Mouse (Mus musculus) cerebellum, adult 18-20 months (tissue): Measurements from ENCODE around the gene Tepp.

Experiments
- DNase-seq, 2 experiments: peaks; one replicate each; pipeline ENCODE4 v3.0.0; 2021

Gene Tepp

DNA sequence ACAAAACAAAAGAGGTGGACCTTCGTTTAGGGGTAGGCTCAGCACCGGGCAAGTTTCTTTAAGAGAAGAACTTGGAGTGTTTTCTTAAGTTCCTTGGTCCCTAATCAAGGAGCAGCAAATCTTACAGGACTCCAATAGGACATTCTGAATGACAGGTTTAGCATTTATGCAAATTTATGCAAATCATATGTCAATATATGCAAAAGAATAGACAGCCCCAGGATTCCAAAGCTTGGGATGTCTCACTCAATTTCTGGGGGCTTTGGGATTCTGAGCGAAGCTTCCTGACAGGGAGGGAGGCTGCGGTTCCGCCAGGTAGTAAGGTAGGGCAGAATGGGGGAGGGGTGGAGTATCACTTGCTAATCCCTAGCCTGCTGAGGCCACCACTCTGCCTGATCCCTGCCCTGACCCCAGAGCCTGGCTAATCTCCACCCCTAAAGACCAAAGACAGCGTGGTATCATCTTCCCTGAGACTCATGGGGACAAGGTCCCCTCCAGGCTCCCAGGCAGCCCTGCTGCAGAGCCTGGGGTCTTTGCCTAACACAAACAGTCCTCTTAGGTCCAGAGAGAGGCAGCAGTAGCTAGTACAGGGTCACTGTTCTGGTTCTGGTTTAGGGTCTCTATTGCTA is at the start of gene Tepp:
Tepp (plus strand) TSS at position 225 of the 629 bp plus-strand sequence.
- no peak for DNase-seq

DNA sequence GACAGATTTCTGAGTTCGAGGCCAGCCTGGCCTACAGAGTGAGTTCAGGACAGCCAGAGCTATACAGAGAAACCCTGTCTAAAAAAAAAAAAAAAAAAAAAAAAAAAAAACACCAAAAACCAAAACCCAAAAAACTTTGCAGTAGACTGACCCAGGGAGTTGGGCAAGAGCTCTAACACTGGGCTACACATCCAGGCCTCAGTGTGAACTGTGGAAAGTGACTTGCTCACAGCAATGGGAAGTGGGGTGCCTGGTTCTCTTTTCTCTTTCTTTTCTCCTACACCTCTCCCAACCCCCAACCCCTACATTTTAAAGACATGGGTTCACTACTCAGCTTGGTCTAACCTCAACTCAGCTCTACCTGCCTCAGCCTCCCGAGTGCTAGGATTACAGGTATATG is 48.2 kb upstream of the Tepp start:
- DNase-seq: no peak

DNA sequence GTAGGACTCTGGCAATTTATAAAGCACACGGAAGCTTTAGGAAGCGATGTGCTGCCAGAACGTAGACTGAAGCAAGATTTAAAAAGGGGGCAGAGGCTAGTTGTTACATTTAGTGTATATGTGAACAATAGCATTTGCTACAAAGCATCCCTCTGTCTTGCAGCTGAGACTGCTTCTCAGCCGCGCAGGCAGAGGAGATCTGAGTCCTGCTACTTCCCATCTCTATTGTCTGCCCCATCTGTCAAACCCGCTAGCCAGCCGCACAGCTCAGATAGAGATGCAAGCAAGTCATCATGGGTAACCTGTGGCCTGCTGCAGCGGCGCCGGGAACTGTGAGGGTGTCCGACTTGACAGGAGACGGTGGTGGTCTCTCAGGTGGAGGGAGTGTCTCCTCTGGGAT is 39.9 kb upstream of the Tepp start:
- no peak for DNase-seq

DNA sequence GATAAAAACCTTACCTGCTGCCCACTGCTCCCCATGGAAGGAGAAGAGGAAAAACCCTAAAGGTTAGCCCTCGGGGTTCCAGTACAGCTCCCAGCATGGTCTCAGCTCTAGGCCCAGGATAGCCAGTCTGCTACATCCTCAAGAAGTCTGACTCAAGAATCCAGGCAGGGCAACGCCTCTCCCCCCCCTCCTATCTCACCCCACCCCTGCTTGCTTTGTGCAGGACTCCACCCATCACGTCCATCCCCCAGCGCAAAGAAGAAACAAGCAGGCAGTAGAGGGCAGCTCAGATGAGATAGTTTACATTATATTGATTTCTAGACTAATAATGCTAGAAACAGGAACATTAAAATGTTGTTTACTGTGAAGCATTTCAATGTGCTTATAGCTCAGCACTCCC is 38.5 kb upstream of the Tepp start:
- no peak for DNase-seq

DNA sequence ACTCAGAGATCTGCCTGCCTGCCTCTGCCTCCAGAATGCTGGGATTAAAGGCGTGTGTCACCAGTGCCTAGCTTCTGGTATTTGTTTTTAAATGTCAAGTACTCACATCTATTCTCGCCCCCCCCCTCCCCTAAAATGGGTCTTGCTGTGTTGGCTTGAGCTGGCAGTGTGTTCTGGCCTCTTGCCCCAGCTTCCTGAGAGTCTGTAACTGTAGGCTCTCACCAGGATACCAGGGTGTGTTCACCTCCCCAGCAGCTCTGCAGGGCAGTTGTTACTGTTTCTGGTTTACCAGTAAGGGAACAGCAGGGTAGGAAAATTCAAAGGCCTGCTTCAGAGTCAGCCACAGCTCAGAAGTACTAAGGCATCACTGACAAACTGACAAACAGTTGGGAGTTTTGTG is 37.5 kb upstream of the Tepp start:
- DNase-seq: no peak

DNA sequence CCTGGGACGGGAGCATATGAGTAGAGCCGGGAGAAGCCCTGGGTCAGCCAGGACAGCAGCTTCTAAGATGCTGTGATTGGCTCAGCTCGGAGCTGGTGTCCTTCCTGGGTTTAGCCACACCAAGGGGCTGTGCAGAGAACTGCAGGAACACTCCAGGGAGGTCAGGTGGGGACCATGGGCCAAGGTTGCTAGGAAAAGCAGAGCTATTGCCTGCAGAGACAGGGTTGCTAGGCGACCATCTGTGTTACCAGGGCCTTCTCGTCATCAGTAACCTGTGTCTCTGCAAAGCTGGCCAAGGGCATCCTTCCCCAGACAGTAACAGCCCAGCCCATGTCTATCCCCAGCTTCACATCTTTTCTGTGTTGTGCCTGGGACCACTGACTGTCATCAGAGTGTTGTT is 28.9 kb upstream of the Tepp start:
- no peak for DNase-seq

DNA sequence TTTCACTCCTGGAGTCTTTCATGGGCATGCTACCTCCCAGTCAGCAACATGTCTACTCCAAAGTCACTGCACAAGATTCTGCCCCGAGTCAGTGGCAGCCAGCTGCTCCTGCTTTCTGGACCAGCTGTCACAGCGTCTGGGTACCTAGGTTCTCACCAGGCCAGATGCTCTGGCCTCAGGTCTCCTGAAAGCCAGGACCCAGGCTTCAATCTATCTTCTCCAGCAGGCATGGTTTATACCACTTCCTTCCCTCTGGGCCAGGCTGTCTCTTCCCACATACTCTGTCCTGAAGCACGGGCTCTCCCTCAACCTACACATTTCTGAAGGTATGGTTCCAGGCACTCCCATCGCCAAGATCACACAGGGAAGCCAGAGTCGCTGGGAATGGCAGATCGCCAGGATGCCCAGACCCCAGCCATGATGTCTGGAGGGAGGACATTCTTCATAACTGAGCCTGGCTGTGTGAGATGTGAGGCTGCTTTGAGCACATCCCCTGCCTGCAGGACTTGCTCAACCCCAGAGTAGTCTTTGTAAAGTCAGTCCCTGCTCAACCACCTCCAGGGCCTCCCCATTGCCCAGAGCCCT is 21.2 kb upstream of the Tepp start:
- DNase-seq: no peak

DNA sequence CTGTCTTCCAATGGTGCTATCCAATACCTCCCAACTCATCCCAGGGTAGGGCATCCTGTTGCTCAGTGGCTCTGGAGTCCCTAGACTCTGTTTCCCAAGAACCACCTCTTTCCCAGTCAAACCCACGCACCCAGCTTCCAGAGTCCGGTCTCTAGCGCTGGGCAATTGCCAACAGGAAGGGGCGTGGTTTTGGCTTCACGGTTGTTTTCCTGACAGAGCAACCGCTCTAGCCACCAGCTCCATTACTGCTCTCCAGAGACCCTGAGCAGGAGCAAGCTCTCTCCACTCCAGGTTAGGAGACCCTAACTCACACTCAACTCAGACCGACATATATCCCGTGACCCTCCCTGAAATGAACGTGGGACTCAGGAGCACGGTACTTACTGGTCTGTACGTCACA is 17.2 kb upstream of the Tepp start:
- DNase-seq: peak; percentile 8 to 21

DNA sequence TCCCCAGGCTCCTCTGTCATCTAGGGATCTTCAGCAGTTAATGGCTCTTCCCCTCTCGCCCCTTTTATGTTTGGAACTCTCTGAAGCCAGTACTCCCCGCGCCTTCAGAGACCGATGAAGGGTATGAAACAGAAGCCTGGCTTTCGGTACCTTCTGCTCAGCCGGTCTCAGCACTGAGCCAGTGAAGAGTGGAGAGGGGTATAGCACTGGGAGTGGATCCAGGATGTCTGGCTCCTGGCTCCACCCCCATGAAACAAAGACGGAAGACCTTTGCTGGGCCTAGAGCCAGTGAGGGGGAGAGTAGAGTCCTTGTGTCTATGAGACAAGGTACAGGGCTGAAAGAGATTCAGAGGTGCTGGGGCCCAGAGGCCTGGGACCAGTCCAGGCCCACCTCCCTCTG is 16.5 kb upstream of the Tepp start:
- DNase-seq: no peak

DNA sequence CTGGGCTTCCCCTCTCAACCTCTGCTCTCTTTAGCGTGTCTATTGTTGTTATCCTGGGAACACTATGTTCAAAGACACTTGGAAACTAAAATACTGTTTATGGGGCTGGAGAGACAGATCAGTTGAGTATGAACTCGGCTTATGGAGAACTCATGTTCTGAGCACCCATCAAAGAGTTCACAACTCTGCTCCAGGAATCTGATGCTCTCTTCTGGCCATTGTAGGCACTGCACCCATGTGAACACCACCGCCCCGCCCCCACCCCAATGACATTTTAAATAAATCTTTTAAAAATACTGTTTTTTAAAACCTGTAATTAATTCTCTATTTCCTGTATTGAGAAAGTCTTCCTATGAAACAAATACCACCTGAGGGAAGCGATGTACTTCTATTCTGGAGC is 8.0 kb upstream of the Tepp start:
- no peak for DNase-seq

DNA sequence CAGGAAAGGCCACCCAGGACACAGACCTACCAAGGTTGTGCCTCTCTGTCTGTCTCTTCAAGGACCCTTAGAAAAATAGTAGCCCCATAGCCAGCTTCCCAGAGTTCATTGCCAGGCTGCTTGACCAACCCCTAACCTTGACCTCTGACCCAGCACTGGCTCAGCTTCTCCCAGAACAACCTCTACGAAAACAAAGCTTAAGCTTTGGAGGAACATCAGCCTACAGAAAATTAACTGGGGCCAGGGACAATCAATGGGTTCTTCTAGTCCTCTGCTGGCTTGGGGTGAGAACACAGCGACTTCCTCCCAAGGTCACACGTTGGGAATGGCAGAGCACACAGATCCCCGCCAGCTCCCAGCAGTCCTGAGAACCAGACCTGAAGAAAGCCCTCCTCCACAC is 4.8 kb upstream of the Tepp start:
- no peak for DNase-seq

DNA sequence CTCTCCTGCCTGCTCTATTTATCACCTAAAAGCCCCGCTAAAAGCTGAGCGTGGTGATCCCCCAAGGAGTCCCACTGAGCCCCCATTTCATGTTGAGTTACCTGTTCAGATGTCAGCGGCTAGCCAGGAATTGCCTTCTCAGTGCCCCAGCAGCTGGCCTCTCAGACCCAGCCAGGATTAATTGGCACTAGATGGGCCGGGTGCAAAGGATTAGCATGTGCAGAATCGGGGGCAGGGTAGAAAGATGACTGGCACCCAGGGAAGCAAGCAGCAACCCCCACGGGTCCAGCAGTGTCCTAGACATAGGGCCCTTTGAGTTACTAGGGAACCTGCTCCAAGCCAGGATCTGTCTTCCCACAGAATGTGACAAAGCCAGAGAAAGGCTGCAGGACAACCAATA is 3.9 kb upstream of the Tepp start, which contains the start of gene Cngb1:
Cngb1 (minus strand) TSS at position 155 of the 400 bp plus-strand sequence.
- no peak for DNase-seq

DNA sequence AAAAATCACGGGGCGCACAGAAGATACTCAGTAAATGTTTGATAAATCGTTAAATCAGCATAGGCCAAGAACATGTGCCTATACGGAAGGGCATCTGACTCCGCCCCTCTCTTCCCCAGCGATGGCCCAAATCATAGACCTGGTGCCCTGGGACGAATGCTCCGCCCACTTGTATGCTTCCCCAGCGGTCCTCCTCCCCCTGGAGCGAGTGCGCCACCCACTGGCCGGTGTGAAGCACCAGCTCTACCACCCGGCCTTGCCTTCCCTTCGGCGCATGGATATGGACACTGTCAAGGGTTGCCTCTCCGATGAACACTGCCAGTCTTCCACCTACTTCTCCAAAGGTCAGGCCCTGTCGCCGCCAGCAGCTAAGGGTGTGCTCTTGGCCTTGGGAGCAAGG is 2.5 kb downstream of the Tepp start:
- DNase-seq: no peak

DNA sequence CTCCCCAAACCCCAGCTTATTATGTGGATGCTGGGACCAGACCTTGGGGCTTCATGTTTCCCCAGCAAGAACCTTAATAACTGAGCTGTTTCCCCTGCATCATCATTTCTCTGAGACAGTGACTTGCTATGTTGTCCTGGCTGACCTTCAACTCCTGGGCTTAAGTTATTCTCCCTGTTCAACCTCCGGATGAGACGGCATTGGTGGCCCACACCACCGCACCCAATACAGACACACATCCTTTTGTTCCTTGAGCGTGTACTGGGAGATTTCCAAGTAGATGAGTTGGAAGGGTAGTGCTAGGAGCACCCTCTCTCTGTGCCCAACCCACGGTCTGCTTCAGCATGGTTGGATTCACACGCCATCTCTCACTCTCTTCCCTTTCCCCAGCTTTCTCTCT is 3.5 kb downstream of the Tepp start:
- DNase-seq: no peak

DNA sequence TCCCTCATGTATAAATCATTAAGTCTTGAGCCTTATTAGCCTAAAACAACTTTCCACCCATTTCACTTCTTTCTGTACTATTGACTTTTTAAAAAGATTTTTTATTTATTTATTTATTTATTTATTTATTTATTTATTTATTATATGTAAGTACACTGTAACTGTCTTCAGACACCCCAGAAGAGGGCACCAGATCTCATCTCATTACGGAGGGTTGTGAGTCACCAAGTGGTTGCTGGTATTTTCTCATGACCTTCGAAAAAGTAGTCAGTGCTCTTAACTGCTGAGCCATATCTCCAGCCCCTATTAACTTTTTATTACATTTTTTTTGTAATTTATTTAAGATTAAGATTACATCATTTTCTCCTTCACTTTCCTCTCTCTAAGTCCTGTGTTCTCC is 4.3 kb downstream of the Tepp start:
- DNase-seq: no peak

DNA sequence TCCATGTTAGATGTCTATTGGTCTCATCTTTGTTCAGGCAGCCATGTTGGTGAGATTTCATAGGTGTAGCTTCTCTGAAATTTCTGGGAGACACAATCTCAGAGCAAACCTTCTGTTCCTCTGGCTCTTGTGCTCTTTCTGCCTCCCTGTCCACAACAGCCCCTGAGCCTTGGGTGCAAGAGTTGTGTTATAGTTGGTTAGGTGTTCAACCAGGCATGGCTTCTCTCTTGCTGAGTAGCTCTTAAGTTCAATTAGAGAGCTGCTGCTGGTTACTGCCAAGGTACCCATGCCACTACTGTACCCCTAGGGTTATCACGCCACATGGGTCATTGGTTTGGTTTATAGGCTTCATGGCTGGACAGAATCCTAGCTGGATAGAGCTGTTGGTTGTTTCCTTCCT is 5.0 kb downstream of the Tepp start:
- DNase-seq: no peak

DNA sequence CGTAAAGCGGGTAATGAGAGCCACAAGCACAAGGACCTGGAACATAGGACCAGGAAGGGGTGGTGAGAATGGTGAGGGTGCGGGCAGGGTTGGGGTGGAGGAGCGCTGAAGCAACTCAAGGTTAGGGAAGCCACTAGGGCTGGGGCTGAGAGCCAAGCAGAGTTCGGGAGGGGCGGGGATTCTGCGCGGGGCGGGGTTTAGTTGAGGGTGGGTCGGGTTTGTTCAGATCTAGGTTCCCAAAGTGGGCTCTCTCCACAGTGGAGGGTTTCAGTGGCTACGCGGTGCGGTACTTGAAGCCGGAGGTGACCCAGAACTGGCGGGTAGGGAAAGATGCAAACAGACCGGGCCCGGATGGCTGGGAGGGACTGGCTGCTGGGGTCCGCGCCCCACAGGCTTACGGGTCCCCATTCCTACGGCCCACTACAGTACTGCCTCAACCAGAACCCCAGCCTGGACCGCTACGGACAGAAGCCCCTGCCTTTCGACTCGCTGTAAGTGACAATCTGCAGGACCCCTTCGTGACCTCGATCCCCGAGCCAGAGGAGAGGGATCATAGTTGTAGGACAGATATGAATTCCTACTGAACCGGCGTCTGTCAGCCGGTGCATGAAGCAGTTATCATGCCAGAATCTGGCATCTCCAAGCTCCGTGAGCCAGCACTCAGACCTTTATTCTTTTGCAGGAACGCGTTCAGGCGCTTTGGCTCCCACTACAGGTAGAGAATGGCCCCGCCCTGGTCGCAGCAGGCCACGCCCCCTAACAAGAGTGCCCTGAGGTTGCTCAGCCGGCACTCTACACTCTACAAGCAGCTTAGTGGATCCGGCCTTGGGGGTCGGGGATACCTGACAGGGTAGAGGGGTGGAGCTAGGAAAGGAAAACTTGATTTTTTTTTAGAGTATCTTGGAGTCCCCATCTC is 10.1 kb downstream of the Tepp start:
- peak; percentile 56 to 64 for DNase-seq

DNA sequence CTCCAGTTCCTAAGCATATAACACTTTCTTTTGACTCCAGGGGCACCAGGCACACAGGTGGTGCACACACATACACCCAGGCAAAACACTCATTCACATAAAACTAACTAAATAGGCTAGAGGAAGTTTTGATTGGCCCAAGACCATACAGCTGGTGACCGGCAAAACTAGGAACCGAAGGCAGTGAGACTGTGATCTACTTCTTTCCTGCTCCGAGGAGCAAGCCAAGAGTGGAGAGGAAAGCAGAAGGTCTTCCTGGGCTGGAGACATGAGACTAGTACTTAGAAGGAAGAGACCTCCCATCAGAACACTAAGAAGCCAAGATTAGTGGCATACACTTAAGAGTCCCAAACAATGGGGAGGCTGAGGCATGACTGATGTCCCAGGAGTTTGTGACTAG is 12.8 kb downstream of the Tepp start:
- DNase-seq: no peak

DNA sequence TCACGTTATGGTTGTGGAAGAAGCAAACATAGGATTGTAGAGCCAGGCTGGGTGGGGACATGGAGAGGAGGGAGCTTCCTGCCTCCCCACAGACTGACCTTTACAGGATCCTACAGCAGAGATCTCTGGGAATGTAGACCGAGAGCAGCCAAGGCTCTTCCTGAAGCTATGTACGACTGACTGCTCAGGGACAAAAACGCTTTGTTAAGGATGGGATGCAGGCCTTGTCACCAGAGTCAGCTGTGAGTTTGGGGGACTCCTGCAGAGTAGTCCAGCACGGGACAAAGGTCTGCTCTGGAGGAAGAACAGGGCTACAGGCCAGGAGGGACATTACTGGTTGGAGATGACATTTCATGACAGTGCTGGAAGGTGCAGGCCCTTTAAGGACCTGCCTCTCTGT is 14.3 kb downstream of the Tepp start:
- no peak for DNase-seq

DNA sequence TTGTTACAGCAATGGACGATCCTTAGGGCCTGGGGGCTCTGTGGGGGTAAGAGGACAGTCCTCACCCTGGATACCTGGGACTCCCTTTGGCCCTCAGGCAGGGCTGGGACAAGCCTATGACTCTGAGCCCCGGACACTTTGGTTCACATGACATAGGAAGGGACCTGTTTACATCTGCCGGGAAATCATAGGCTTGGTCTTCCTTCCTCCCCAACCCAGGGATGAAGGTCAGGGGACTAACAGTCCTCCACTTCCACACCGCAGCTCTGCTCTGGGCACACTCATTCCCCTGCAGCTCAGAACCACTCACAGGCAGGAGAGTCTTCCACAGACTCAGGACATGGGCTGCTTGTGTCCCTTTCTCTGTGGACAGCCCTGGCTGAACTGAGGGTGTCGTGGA is 16.5 kb downstream of the Tepp start:
- no peak for DNase-seq

DNA sequence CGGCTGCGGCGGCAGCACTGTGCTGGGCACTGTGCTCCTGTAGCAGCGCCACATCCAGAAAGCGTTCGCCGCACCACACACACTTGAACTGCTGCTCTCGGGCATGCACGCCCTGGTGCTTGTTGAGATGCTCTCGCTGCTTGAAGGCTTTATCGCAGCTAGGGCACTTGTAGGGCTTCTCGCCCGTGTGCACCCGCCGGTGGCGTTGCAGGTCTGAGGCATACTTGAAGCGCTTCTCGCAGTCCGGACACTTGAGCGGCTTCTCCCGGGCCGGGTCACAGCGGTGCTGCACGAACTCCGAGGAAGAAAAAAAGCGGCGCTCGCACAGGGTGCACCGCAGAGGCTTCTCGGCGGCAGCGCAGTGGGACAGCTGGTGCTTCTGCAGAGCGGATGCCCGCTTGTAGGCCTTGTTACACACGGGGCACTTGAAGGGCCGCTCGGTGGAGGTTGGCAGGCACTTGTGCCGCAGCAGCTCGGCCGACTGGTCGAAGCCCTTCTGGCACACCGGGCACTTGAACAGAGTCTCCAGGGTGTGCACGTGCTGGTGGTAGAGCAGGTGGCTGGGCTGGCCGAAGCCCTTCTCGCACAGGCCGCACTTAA is 17.6 kb downstream of the Tepp start:
- no peak for DNase-seq

DNA sequence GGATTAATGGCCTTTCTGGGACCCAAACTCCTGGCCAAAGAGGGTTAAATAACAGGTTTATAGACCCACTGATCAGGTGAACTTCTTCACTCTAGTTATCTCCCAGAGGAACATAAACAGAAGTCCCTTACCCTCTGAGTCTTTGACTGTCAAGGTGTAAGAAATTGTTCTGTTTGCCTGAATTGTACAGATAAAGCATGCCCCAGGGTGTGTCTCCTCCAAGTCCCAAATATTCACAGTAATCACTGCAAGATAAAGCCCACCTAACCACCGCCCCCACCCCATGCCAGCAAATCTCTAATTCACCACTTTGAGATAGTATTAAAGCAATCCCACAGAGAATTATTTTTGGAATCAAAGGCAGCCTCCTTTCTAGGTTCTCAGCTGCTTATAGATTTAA is 20.0 kb downstream of the Tepp start:
- no peak for DNase-seq

DNA sequence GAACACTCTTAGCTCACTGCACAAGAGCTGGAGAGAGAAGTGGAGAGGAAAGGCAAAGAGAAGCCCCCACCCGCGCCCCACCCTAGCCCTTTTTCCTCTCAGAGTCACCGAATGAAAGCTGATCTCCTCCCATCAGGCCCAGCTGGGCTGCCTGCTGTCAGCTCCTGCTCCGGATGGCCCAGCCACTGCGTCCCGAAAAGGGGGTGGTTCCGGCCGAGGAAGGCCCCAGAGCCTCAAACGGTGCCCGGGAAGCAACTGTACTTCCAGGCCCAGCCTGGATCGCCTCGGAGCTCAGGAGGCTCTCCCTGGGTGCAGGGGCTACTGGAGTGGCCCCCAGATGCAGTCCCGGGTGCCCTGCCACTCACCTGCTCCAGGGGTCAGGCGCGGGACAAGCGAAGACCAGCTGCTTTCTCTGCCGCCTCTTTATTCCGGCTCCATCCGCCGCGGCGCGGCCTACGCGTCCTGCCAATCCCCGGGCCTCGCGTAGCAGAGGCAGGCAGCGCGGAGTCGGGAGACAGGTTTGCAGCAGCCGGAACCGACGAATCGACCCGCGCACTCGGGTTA is 20.9 kb downstream of the Tepp start:
- DNase-seq: no peak
